15 mouse cellular contexts compared by ENCODE assay signal in the genomic region with DNA sequence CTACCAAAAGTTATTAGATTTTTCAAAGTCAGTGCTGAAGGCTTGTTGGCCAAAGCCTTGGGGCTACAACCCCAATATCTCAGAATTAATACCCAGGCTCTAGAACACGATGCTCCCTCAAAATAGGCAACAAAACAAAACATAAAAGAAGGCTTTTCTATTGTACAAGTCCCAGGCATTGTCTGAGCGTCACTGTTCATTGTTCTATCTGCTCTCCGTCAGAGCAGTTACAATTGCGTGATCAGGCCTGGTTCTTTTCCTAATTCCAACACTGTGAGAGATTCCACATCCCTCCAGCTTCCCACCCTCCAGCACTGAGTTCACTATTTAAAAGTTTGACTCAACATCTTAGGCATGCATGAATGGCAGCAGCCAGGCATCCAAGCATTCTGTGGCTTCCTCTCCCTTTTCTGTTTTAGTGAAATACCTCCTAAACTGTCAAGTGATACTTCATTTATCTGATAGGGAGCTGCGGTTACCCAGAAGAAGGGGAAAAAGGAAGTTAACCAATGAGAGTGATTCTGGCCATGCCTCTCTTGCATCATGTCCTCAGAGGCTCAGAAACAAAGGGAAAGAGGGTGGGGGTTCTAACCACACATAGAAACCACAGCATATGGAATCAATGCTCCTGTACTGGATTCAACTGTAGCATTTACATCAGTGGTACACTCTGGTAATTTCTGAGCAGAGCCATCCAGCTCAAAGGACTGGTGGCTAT.
DNase-seq lines count a peak whose midpoint lies in the region; ATAC-seq and TF ChIP-seq lines count a peak whose summit lies in the region.
"Had no signal": no experiment of that assay in that cellular context is flagged by ENCODE, and none has a peak within 500 bp of the region (broad histone marks: within the 10 kb centered on the region; RNA-seq: fewer than 3 reads in every experiment).

No protein-coding gene starts in this region.

- no peak for TF ChIP-seq EP300 in stomach, postnatal 0 days (optimal IDR thresholded peaks at IDR 0.05)

- TF ChIP-seq CTCF in stomach, postnatal 0 days (IDR thresholded peaks at IDR 0.05; ENCODE audit: low read depth): no peak

- H3K4me3 ChIP-seq in stomach, postnatal 0 days (ENCODE audit: low read depth, low read length): no peak overlapping the region
- H3K4me3 ChIP-seq: forebrain, embryonic 15.5 days; kidney, embryonic 15.5 days; liver, embryonic 15.5 days; midbrain, embryonic 15.5 days had no signal

- H3K9ac ChIP-seq in stomach, postnatal 0 days (ENCODE audit: low read length): no peak overlapping the region
- H3K9ac ChIP-seq: forebrain, embryonic 15.5 days; kidney, embryonic 15.5 days; liver, embryonic 15.5 days; midbrain, embryonic 15.5 days had no signal

- peak; percentile 99 for ATAC-seq in granulocyte monocyte progenitor cell, adult 5-6 weeks (replicated peaks; ENCODE audit: poor library complexity, severe bottlenecking)
- no peak for ATAC-seq in stomach, postnatal 0 days (ENCODE audit: low FRiP score, low TSS enrichment)
- ATAC-seq: forebrain, embryonic 15.5 days; midbrain, embryonic 15.5 days had no signal

- H3K27me3 ChIP-seq in stomach, postnatal 0 days (ENCODE audit: control insufficient read depth, insufficient read depth, low read length): no peaks in the 10 kb centered on the region
- H3K27me3 ChIP-seq: forebrain, embryonic 15.5 days; kidney, embryonic 15.5 days; liver, embryonic 15.5 days; midbrain, embryonic 15.5 days had no signal

- H3K36me3 ChIP-seq in stomach, postnatal 0 days (ENCODE audit: control insufficient read depth, insufficient read depth, low read length): no peaks in the 10 kb centered on the region
- H3K36me3 ChIP-seq: forebrain, embryonic 15.5 days; kidney, embryonic 15.5 days; liver, embryonic 15.5 days; midbrain, embryonic 15.5 days had no signal

- H3K9me3 ChIP-seq in stomach, postnatal 0 days (ENCODE audit: control insufficient read depth, low read length): no peaks in the 10 kb centered on the region
- H3K9me3 ChIP-seq: forebrain, embryonic 15.5 days; kidney, embryonic 15.5 days; liver, embryonic 15.5 days; midbrain, embryonic 15.5 days had no signal

- no peaks in the 10 kb centered on the region for H3K4me1 ChIP-seq in stomach, postnatal 0 days (replicated peaks; ENCODE audit: control insufficient read depth, insufficient read depth)
- H3K4me1 ChIP-seq: forebrain, embryonic 15.5 days; kidney, embryonic 15.5 days; liver, embryonic 15.5 days had no signal

- H3K4me2 ChIP-seq in stomach, postnatal 0 days (replicated peaks; ENCODE audit: low read depth): no peak overlapping the region
- H3K4me2 ChIP-seq: forebrain, embryonic 15.5 days; kidney, embryonic 15.5 days; liver, embryonic 15.5 days; midbrain, embryonic 15.5 days had no signal

- H3K27ac ChIP-seq in stomach, postnatal 0 days (replicated peaks): no peak overlapping the region
- H3K27ac ChIP-seq: forebrain, embryonic 15.5 days; kidney, embryonic 15.5 days; liver, embryonic 15.5 days; midbrain, embryonic 15.5 days had no signal

- WGBS in stomach, postnatal 0 days: 66% methylated on average over 5 of the region's 5 CpGs

- DNase-seq in layer of hippocampus, adult 11-12 months (ENCODE audit: low spot score): peak; percentile 45
- DNase-seq in layer of hippocampus, postnatal 10 days (ENCODE audit: low spot score in 2 of 2): no peak
- peak; percentile 95 for DNase-seq in 3T3-L1 (ENCODE audit: low read depth, low spot score)
- peak; percentile 83 for DNase-seq in Muller cell, postnatal 12 days (ENCODE audit: inconsistent ontology term)
- DNase-seq in spleen, adult 12 weeks (ENCODE audit: low spot score): no peak
- DNase-seq in frontal cortex, postnatal 10 days (ENCODE audit: low spot score in 2 of 2): no peak
- DNase-seq in stomach, postnatal 0 days (ENCODE audit: low spot score): no peak
- DNase-seq: cerebellum, adult 18-20 months; gastrocnemius, postnatal 14 days; lung, postnatal 36 days had no signal

Comparison
In these comparisons a context has a peak if more than half of its experiments do, and no peak if none do; other contexts are left out.
1. DNase-seq: peak in layer of hippocampus, adult 11-12 months (single experiment), 3T3-L1 (single experiment) and Muller cell, postnatal 12 days (single experiment); none in layer of hippocampus, postnatal 10 days (0 of 2), spleen, adult 12 weeks (single experiment), frontal cortex, postnatal 10 days (0 of 2) and stomach, postnatal 0 days (single experiment).